Mouse (Mus musculus) hematopoietic stem cell, adult 5-6 weeks (primary cell): Measurements from ENCODE around the gene Clec2e. TPM values are rescaled to one million over a fixed set of nuclear protein-coding genes. Genes with fewer than 3 reads are reported as not detected.
A peak's percentile ranks its signal among the peaks of the same experiment; 100 is the strongest.
"Not testable (repeated sequence)": the region's sequence is repeated elsewhere in the genome, so short reads cannot be mapped to it uniquely, and the experiment has no call there.

ENCODE experiments used
- ATAC-seq, 2 experiments: fragments of 125-278 bp in 1 of 2; replicated peaks in 1 of 2; 2 replicates each; pipeline ENCODE4 v1.8.0; 2016 to 2017; ENCODE audit warnings: inconsistent platforms in 2 of 2, mild to moderate bottlenecking in 2 of 2, moderate number of reproducible peaks in 2 of 2, low read depth in 1 of 2, moderate TSS enrichment in 1 of 2; ENCODE audit not compliant: low FRiP score in 2 of 2, poor library complexity in 2 of 2, severe bottlenecking in 2 of 2, insufficient read depth in 1 of 2, low TSS enrichment in 1 of 2
- total RNA-seq: library from RNA; stranded (forward); fragments of 172-1452, 232-1000 nt; gene quantifications from 2 replicates; pipeline ENCODE4 v1.2.3, GENCODE M21; 2017

Clec2e gene
- total RNA-seq = not detected in 2 replicates

GRCm38 (mm10) chr6:129100794-129101193, at the start of gene Clec2e:
Clec2e (minus strand) TSS chr6:129100913.
- ATAC-seq = not testable (repeated sequence)

GRCm38 (mm10) chr6:129146812-129147211, 46.1 kb upstream of the Clec2e start:
- no peak for ATAC-seq

- ATAC-seq = no peak
These were observed 32.1 kb upstream of the Clec2e start for GRCm38 (mm10) chr6:129132604-129133341.

GRCm38 (mm10) chr6:129126861-129127260, 26.1 kb upstream of the Clec2e start:
- ATAC-seq = no peak

GRCm38 (mm10) chr6:129124531-129124930, 23.8 kb upstream of the Clec2e start:
- ATAC-seq = not testable (repeated sequence)

- no peak; a peak in 1 of 4 replicates for ATAC-seq
These were observed 15.5 kb upstream of the Clec2e start for GRCm38 (mm10) chr6:129116223-129116622.

- ATAC-seq = not testable (repeated sequence)
These were observed 13.5 kb upstream of the Clec2e start for GRCm38 (mm10) chr6:129114237-129114636.

GRCm38 (mm10) chr6:129113769-129114168, 13.1 kb upstream of the Clec2e start:
- no peak for ATAC-seq

- no peak for ATAC-seq
These were observed 12.4 kb upstream of the Clec2e start for GRCm38 (mm10) chr6:129113030-129113673.

- ATAC-seq = no peak
These were observed 11.8 kb upstream of the Clec2e start for GRCm38 (mm10) chr6:129112526-129112925.

GRCm38 (mm10) chr6:129107916-129108315, 7.2 kb upstream of the Clec2e start:
- ATAC-seq = no peak

GRCm38 (mm10) chr6:129102858-129103555, 2.3 kb upstream of the Clec2e start:
- peak; percentile 62 to 69; a peak in 3 of 4 replicates for ATAC-seq

- no peak for ATAC-seq
These were observed 891 bp upstream of the Clec2e start for GRCm38 (mm10) chr6:129101604-129102003.

GRCm38 (mm10) chr6:129097929-129098328, 2.8 kb downstream of the Clec2e start:
- peak; percentile 17 to 68; a peak in 1 of 4 replicates for ATAC-seq

- ATAC-seq = peak; percentile 53 to 78; a peak in 3 of 4 replicates
These were observed 5.5 kb downstream of the Clec2e start for GRCm38 (mm10) chr6:129095166-129095565.

- ATAC-seq = not testable (repeated sequence)
These were observed 12.1 kb downstream of the Clec2e start for GRCm38 (mm10) chr6:129088596-129088995.

- no peak for ATAC-seq
These were observed 12.6 kb downstream of the Clec2e start for GRCm38 (mm10) chr6:129088161-129088560.

GRCm38 (mm10) chr6:129086031-129086430, 14.7 kb downstream of the Clec2e start:
- ATAC-seq = not testable (repeated sequence)
